Mouse (Mus musculus) midbrain, postnatal 0 days (tissue): ENCODE measurements around the gene Slc6a2. TPM values are rescaled to one million over a fixed set of nuclear protein-coding genes. Genes with fewer than 3 reads are reported as not detected.

Experiments
- ATAC-seq: fragments of 200-750 bp; cut with Nextera tagmentation; 2 replicates; pipeline ENCODE4 v1.8.0; 2017; ENCODE audit warnings: moderate number of reproducible peaks, mild to moderate bottlenecking, moderate TSS enrichment, moderate library complexity; ENCODE audit not compliant: low FRiP score
- DNase-seq: peaks from one replicate; pipeline ENCODE4 v3.0.0-alpha.2; 2015; ENCODE audit warnings: low spot score
- H3K27ac ChIP-seq: fragments of 300-500 bp; sonication (generic); 2 replicates; pipeline ENCODE4 v1.5.1; 2014; ENCODE audit warnings: low read depth, mild to moderate bottlenecking, low read length, mixed read lengths
- H3K27me3 ChIP-seq: fragments of 300-500 bp; sonication (generic); 2 replicates; pipeline ENCODE4 v1.6.1; 2014; ENCODE audit warnings: low read length, control low read depth, mixed read lengths; ENCODE audit not compliant: insufficient read depth
- H3K36me3 ChIP-seq: fragments of 300-500 bp; sonication (generic); 2 replicates; pipeline ENCODE4 v1.6.1; 2014; ENCODE audit warnings: low read length, control low read depth, mixed read lengths; ENCODE audit not compliant: insufficient read depth
- H3K4me1 ChIP-seq: fragments of 300-500 bp; sonication (generic); 2 replicates; pipeline ENCODE4 v1.6.1; 2014; ENCODE audit warnings: mild to moderate bottlenecking, control low read depth, antibody characterized with exemption, low read length, mixed read lengths; ENCODE audit not compliant: insufficient read depth
- H3K4me2 ChIP-seq: fragments of 300-500 bp; sonication (generic); 2 replicates; pipeline ENCODE4 v1.6.1; 2014; ENCODE audit warnings: low read depth, mild to moderate bottlenecking, low read length, mixed read lengths; ENCODE audit not compliant: poor library complexity, severe bottlenecking
- H3K4me3 ChIP-seq: fragments of 300-500 bp; sonication (generic); 2 replicates; pipeline ENCODE4 v1.5.1; 2014; ENCODE audit warnings: low read depth, mild to moderate bottlenecking, low read length, moderate library complexity
- H3K9ac ChIP-seq: fragments of 300-500 bp; sonication (generic); replicated peaks from 2 replicates; pipeline ENCODE4 v1.6.1; 2014; ENCODE audit warnings: mild to moderate bottlenecking, low read length, moderate library complexity, mixed read lengths; ENCODE audit not compliant: poor library complexity, severe bottlenecking
- H3K9me3 ChIP-seq: fragments of 300-500 bp; sonication (generic); 2 replicates; pipeline ENCODE4 v1.6.1; 2016; ENCODE audit warnings: low read length, control low read depth
- CTCF ChIP-seq: IDR thresholded peaks from 2 replicates; pipeline ENCODE4 v1.5.1; 2016; ENCODE audit warnings: antibody characterized with exemption, mild to moderate bottlenecking
- WGBS: fragments of 180-500 bp; shearing (Covaris S2); extraction: QIAGEN DNeasy Blood & Tissue Kit; methylation state at CpG from one replicate; pipeline ENCODE4 v1.1.7; 2014; 5-methylcytosine and 5-hydroxymethylcytosine counted together
- polyA plus RNA-seq: library from polyadenylated mRNA; unstranded; fragments of >200 nt; fragmentation: Nextera tagmentation; extraction: Ambion mirVana; gene quantifications from 2 replicates; pipeline ENCODE4 v1.2.1, GENCODE M21; 2015
- total RNA-seq: library from RNA; depleted of rRNA; stranded (reverse); fragments of >200 nt; gene quantifications from 2 replicates; pipeline ENCODE4 v1.2.3, GENCODE M21; 2014

Gene Slc6a2
- total and polyA plus RNA-seq, 2 experiments from 2014 or later: 0.14 to 7.6 TPM

GRCm38 (mm10) chr8:92998600-92998999 is 38.7 kb downstream of the Slc6a2 start:
- WGBS: 42% methylated on average over 2 of the region's 2 CpGs
- Histone ChIP-seq H3K27me3 (no peaks in the 10 kb centered on the region), H3K4me3 (no peak overlapping the region), H3K36me3 (no peaks in the 10 kb centered on the region), H3K9me3 (no peaks in the 10 kb centered on the region), H3K9ac (no peak overlapping the region), H3K27ac (no peak overlapping the region), H3K4me1 (no peaks in the 10 kb centered on the region), H3K4me2 (no peak overlapping the region)
- DNase-seq (peak; percentile 86), ATAC-seq (no peak)
- peak; percentile 90 for TF ChIP-seq CTCF

- H3K36me3 ChIP-seq: no peaks in the 10 kb centered on the region
- ATAC-seq: no peak
- H3K9me3 ChIP-seq: no peaks in the 10 kb centered on the region
Observed at GRCm38 (mm10) chr8:93010286-93010685, 50.4 kb downstream of the Slc6a2 start.

GRCm38 (mm10) chr8:93011439-93011838 is 51.6 kb downstream of the Slc6a2 start:
- Histone ChIP-seq H3K4me1 (no peaks in the 10 kb centered on the region), H3K4me2 (no peak overlapping the region), H3K9me3 (no peaks in the 10 kb centered on the region), H3K36me3 (no peaks in the 10 kb centered on the region), H3K27ac (no peak overlapping the region), H3K4me3 (no peak overlapping the region), H3K27me3 (no peaks in the 10 kb centered on the region), H3K9ac (no peak overlapping the region)
- WGBS: 8% methylated on average over 9 of the region's 9 CpGs
- TF ChIP-seq CTCF: peak; percentile 99
- ATAC-seq (peak; percentile 66; the same call in 1 of the 2 replicates), DNase-seq (peak; percentile 93)

More at GRCm38 (mm10) chr8:93010286-93010685, 50.4 kb downstream of the Slc6a2 start:
- Histone ChIP-seq H3K9ac (no peak overlapping the region), H3K27me3 (no peaks in the 10 kb centered on the region), H3K4me2 (no peak overlapping the region), H3K27ac (no peak overlapping the region), H3K4me1 (no peaks in the 10 kb centered on the region), H3K4me3 (no peak overlapping the region)
- WGBS: 25% methylated on average over 5 of the region's 5 CpGs
- peak; percentile 85 for TF ChIP-seq CTCF
- peak; percentile 89 for DNase-seq

- Histone ChIP-seq H3K9ac (no peak overlapping the region), H3K27me3 (no peaks in the 10 kb centered on the region), H3K27ac (no peak overlapping the region), H3K4me3 (no peak overlapping the region), H3K36me3 (no peaks in the 10 kb centered on the region), H3K4me1 (no peaks in the 10 kb centered on the region), H3K4me2 (no peak overlapping the region), H3K9me3 (no peaks in the 10 kb centered on the region)
- no peak for ATAC-seq
- peak; percentile 10 for DNase-seq
- peak; percentile 61 for TF ChIP-seq CTCF
- WGBS: 70% methylated on average over 6 of the region's 6 CpGs
Observed at GRCm38 (mm10) chr8:93012226-93012625, 52.3 kb downstream of the Slc6a2 start.

GRCm38 (mm10) chr8:93014300-93014699 is 54.4 kb downstream of the Slc6a2 start:
- Histone ChIP-seq H3K9ac (no peak overlapping the region), H3K27me3 (no peaks in the 10 kb centered on the region), H3K4me3 (no peak overlapping the region), H3K4me2 (no peak overlapping the region), H3K27ac (no peak overlapping the region), H3K9me3 (no peaks in the 10 kb centered on the region), H3K36me3 (no peaks in the 10 kb centered on the region), H3K4me1 (no peaks in the 10 kb centered on the region)
- TF ChIP-seq CTCF: no peak
- DNase-seq: no peak
- no peak for ATAC-seq
- WGBS: 80% methylated on average over 4 of the region's 4 CpGs

GRCm38 (mm10) chr8:93021738-93022137 is 61.9 kb downstream of the Slc6a2 start:
- H3K9me3 ChIP-seq: no peaks in the 10 kb centered on the region
- H3K36me3 ChIP-seq: no peaks in the 10 kb centered on the region
- no peaks in the 10 kb centered on the region for H3K4me1 ChIP-seq
- no peak for DNase-seq
- H3K4me2 ChIP-seq: no peak overlapping the region
- no peak overlapping the region for H3K4me3 ChIP-seq
- H3K27me3 ChIP-seq: no peaks in the 10 kb centered on the region
- no peak for ATAC-seq
- H3K27ac ChIP-seq: no peak overlapping the region
- peak; percentile 59 for TF ChIP-seq CTCF
- no peak overlapping the region for H3K9ac ChIP-seq
- 67% methylated on average over 5 of the region's 5 CpGs for WGBS
